In the genomic region with DNA sequence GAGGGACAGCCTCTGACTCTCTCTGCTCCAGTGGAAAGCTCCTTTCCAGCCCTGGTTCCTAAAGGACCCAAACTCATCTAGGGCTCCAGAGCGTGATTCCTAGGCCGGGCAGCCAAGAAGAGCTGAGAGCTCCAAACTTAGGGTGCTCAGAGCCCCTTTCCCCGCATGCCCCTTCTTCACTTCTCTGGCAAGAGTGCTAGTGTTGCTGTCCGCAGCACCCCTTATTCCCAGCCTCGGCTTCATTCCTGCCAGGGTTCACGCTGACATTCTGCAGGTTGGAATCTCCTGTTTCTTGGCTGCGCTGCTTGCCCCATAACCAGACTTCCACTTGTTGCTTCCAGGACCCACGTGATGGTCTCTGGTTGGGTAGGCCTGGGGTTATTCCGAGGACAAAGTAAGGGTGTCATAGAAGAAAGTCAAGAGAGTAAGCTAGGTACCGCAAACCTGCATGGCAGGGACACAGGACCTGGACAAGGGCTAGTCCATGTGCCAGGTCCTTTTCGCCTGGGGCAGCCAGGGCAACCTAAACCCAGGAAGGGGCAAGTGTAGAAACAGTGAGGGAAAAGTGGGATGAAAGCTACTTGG, we compare ENCODE assay signal across 8 mouse cellular contexts. TPM values are rescaled to one million over a fixed set of nuclear protein-coding genes. Genes with fewer than 3 reads are reported as not detected.
DNase-seq lines count a peak whose midpoint lies in the region; ATAC-seq and TF ChIP-seq lines count a peak whose summit lies in the region.

No protein-coding gene starts in this region.

- no peak for TF ChIP-seq POLR2A in cerebellum, adult 2 months (IDR thresholded peaks at IDR 0.05; ENCODE audit: borderline replicate concordance, insufficient read depth, low read length)

- peak; percentile 13 for ATAC-seq in midbrain, embryonic 15.5 days (replicated peaks)

- H3K36me3 ChIP-seq in midbrain, embryonic 15.5 days (replicated peaks), result no peaks in the 10 kb centered on the region

- intact Hi-C loops in left cerebral cortex, adult 2 months (cut with DNase I), result no loop called here
- intact Hi-C loops in left cerebral cortex, postnatal 4 days (cut with DNase I), result no loop called here

- H3K9me3 ChIP-seq in midbrain, embryonic 15.5 days, result no peaks in the 10 kb centered on the region

- peak overlapping the region; percentile 57 for H3K4me2 ChIP-seq in midbrain, embryonic 15.5 days

- no peak overlapping the region for H3K9ac ChIP-seq in midbrain, embryonic 15.5 days

- peaks cover 21% of the 10 kb centered on the region for H3K4me1 ChIP-seq in midbrain, embryonic 15.5 days
- no peaks in the 10 kb centered on the region for H3K4me1 ChIP-seq in cerebellum, adult 2 months (ENCODE audit: control insufficient read depth, insufficient read depth, low read length)

- TF ChIP-seq CTCF in left cerebral cortex, adult 2 months (IDR thresholded peaks at IDR 0.05), result no peak
- TF ChIP-seq CTCF in cerebellum, adult 2 months (IDR thresholded peaks at IDR 0.05; ENCODE audit: borderline replicate concordance, insufficient read depth, low read depth, low read length), result no peak

- no peak for DNase-seq in left cerebral cortex, adult 2 months (ENCODE audit: extremely low spot score in 1 of 2, low spot score in 2 of 2)
- no peak for DNase-seq in left cerebral cortex, postnatal 4 days
- peak; percentile 23 for DNase-seq in embryo, embryonic 11 days
- peak; percentile 74 for DNase-seq in induced T-regulatory cell, adult 2 months (ENCODE audit: low read depth)
- no peak for DNase-seq in retina, embryonic 14.5 days (ENCODE audit: low spot score)
- DNase-seq in cerebellum, adult 2 months, result no peak
- no peak for DNase-seq in thymus, postnatal 36 days

- H3K27ac ChIP-seq in left cerebral cortex, adult 2 months, result no peak overlapping the region
- H3K27ac ChIP-seq in midbrain, embryonic 15.5 days, result no peak overlapping the region
- H3K27ac ChIP-seq in cerebellum, adult 2 months (ENCODE audit: insufficient read depth, low read length), result no peak overlapping the region

- WGBS in midbrain, embryonic 15.5 days, result 6% methylated on average over 11 of the region's 11 CpGs
- 4% methylated on average over 11 of the region's 11 CpGs for WGBS in cerebellum, adult 2 months

- H3K4me3 ChIP-seq in left cerebral cortex, adult 2 months, result peak overlapping the region; percentile 39
- peak overlapping the region; percentile 35 for H3K4me3 ChIP-seq in midbrain, embryonic 15.5 days
- H3K4me3 ChIP-seq in cerebellum, adult 2 months (replicated peaks; ENCODE audit: insufficient read depth, low read depth, low read length), result no peak overlapping the region

- peaks cover 47% of the 10 kb centered on the region for H3K27me3 ChIP-seq in midbrain, embryonic 15.5 days (replicated peaks)
- no peaks in the 10 kb centered on the region; the same call in 1 of the 2 replicates for H3K27me3 ChIP-seq in cerebellum, adult 2 months (ENCODE audit: control insufficient read depth, insufficient read depth, low read length)

RNA-seq across cellular contexts. Expression of a gene that starts 0.6 kb away (rescaled TPM):
- total RNA-seq in left cerebral cortex, adult 2 months (2021), result under 1 TPM; 0.32 to 0.58 TPM
- total RNA-seq in left cerebral cortex, postnatal 4 days (2021), result under 1 TPM in 1 of 2 experiments, not detected in 1; 0.16 TPM
- 0.08 and 0.17 TPM in 2 replicates for polyA plus RNA-seq in midbrain, embryonic 15.5 days (2015; fragmentation: Nextera tagmentation; extraction: Ambion mirVana)
- polyA plus RNA-seq in cerebellum, adult 2 months (2012; rRNA removed), result 0.11 and 0.15 TPM in 2 replicates

Comparison
In these comparisons a context has a peak if more than half of its experiments do, and no peak if none do; other contexts are left out.
1. DNase-seq: peak in embryo, embryonic 11 days (single experiment) and induced T-regulatory cell, adult 2 months (single experiment); none in left cerebral cortex, adult 2 months (0 of 2), left cerebral cortex, postnatal 4 days (single experiment), retina, embryonic 14.5 days (single experiment), cerebellum, adult 2 months (0 of 2) and thymus, postnatal 36 days (0 of 2).